Mouse (Mus musculus): ENCODE data around the gene Pdp2. TPM values are rescaled to one million over a fixed set of nuclear protein-coding genes. Genes with fewer than 3 reads are reported as not detected.
"Not testable (repeated sequence)": the region's sequence is repeated elsewhere in the genome, so short reads cannot be mapped to it uniquely, and the experiment has no call there.

The Pdp2 gene
- polyA plus RNA-seq, 1 experiment from 2014 or later: 16.7 TPM

GRCm38 (mm10) chr8:104565457-104565798, 25.8 kb upstream of the Pdp2 start:
- no peak overlapping the region for H3K27ac ChIP-seq (replicated peaks; ENCODE audit: low read depth, low read length)
- WGBS: 89% methylated on average over 5 of the region's 5 CpGs
- H3K9ac ChIP-seq (ENCODE audit: low read length): no peak overlapping the region
- no peaks in the 10 kb centered on the region for H3K4me1 ChIP-seq (ENCODE audit: control insufficient read depth, insufficient read depth, low read length)
- H3K27me3 ChIP-seq (ENCODE audit: control insufficient read depth, insufficient read depth, low read length): no peaks in the 10 kb centered on the region
- H3K4me3 ChIP-seq (ENCODE audit: low read depth, low read length): no peak overlapping the region
- peak; percentile 50; the same call in 1 of the 2 replicates for ATAC-seq (ENCODE audit: insufficient number of reproducible peaks, low FRiP score, low TSS enrichment, low read depth)
- H3K9me3 ChIP-seq (ENCODE audit: control insufficient read depth, low read length): no peaks in the 10 kb centered on the region
- H3K36me3 ChIP-seq (ENCODE audit: control insufficient read depth, insufficient read depth, low read length): no peaks in the 10 kb centered on the region
- DNase-seq (ENCODE audit: low spot score): no peak
- no peak overlapping the region for H3K4me2 ChIP-seq (ENCODE audit: low read depth, severe bottlenecking)

- no peak for DNase-seq (ENCODE audit: low spot score)
- Histone ChIP-seq H3K4me3 (ENCODE audit: low read depth, low read length) (no peak overlapping the region), H3K9ac (ENCODE audit: low read length) (no peak overlapping the region)
Measured at GRCm38 (mm10) chr8:104569559-104569958, 21.7 kb upstream of the Pdp2 start.

GRCm38 (mm10) chr8:104570436-104571343, 20.6 kb upstream of the Pdp2 start:
- WGBS: 6% methylated on average over 26 of the region's 26 CpGs
- ATAC-seq (ENCODE audit: insufficient number of reproducible peaks, low FRiP score, low TSS enrichment, low read depth) (peak; percentile 54; the same call in 1 of the 2 replicates), DNase-seq (ENCODE audit: low spot score) (peak; percentile 94)
- no peak overlapping the region for H3K27ac ChIP-seq (replicated peaks; ENCODE audit: low read depth, low read length)
- H3K36me3 ChIP-seq (ENCODE audit: control insufficient read depth, insufficient read depth, low read length): no peaks in the 10 kb centered on the region
- H3K9ac ChIP-seq (ENCODE audit: low read length): peak overlapping the region; percentile 34; the same call in 1 of the 2 replicates
- peak overlapping the region; percentile 59 for H3K4me2 ChIP-seq (ENCODE audit: low read depth, severe bottlenecking)
- H3K4me3 ChIP-seq (ENCODE audit: low read depth, low read length): peak overlapping the region; percentile 20
- no peaks in the 10 kb centered on the region for H3K27me3 ChIP-seq (ENCODE audit: control insufficient read depth, insufficient read depth, low read length)
- no peaks in the 10 kb centered on the region for H3K9me3 ChIP-seq (ENCODE audit: control insufficient read depth, low read length)
- no peaks in the 10 kb centered on the region for H3K4me1 ChIP-seq (ENCODE audit: control insufficient read depth, insufficient read depth, low read length)

More at GRCm38 (mm10) chr8:104569559-104569958, 21.7 kb upstream of the Pdp2 start:
- Histone ChIP-seq H3K4me1 (ENCODE audit: control insufficient read depth, insufficient read depth, low read length) (no peaks in the 10 kb centered on the region), H3K36me3 (ENCODE audit: control insufficient read depth, insufficient read depth, low read length) (no peaks in the 10 kb centered on the region), H3K4me2 (ENCODE audit: low read depth, severe bottlenecking) (no peak overlapping the region), H3K27me3 (ENCODE audit: control insufficient read depth, insufficient read depth, low read length) (no peaks in the 10 kb centered on the region), H3K27ac (replicated peaks; ENCODE audit: low read depth, low read length) (no peak overlapping the region), H3K9me3 (ENCODE audit: control insufficient read depth, low read length) (no peaks in the 10 kb centered on the region)
- WGBS: 62% methylated on average over 1 of the region's 1 CpGs
- ATAC-seq (ENCODE audit: insufficient number of reproducible peaks, low FRiP score, low TSS enrichment, low read depth): no peak

GRCm38 (mm10) chr8:104576820-104577219, 14.4 kb upstream of the Pdp2 start:
- Histone ChIP-seq H3K4me3 (ENCODE audit: low read depth, low read length) (no peak overlapping the region), H3K9ac (ENCODE audit: low read length) (no peak overlapping the region), H3K27ac (replicated peaks; ENCODE audit: low read depth, low read length) (no peak overlapping the region), H3K4me1 (ENCODE audit: control insufficient read depth, insufficient read depth, low read length) (no peaks in the 10 kb centered on the region), H3K36me3 (ENCODE audit: control insufficient read depth, insufficient read depth, low read length) (no peaks in the 10 kb centered on the region), H3K4me2 (ENCODE audit: low read depth, severe bottlenecking) (no peak overlapping the region), H3K27me3 (ENCODE audit: control insufficient read depth, insufficient read depth, low read length) (no peaks in the 10 kb centered on the region), H3K9me3 (ENCODE audit: control insufficient read depth, low read length) (no peaks in the 10 kb centered on the region)
- ATAC-seq (ENCODE audit: insufficient number of reproducible peaks, low FRiP score, low TSS enrichment, low read depth) (no peak), DNase-seq (ENCODE audit: low spot score) (no peak)
- 90% methylated on average over 3 of the region's 3 CpGs for WGBS

- not testable (repeated sequence) for DNase-seq (ENCODE audit: low spot score); H3K4me1 ChIP-seq (ENCODE audit: control insufficient read depth, insufficient read depth, low read length); H3K27ac ChIP-seq (replicated peaks; ENCODE audit: low read depth, low read length); H3K27me3 ChIP-seq (ENCODE audit: control insufficient read depth, insufficient read depth, low read length); H3K9me3 ChIP-seq (ENCODE audit: control insufficient read depth, low read length); H3K36me3 ChIP-seq (ENCODE audit: control insufficient read depth, insufficient read depth, low read length); ATAC-seq (ENCODE audit: insufficient number of reproducible peaks, low FRiP score, low TSS enrichment, low read depth); H3K9ac ChIP-seq (ENCODE audit: low read length); H3K4me3 ChIP-seq (ENCODE audit: low read depth, low read length); H3K4me2 ChIP-seq (ENCODE audit: low read depth, severe bottlenecking)
- 76% methylated on average over 17 of the region's 17 CpGs for WGBS
Measured at GRCm38 (mm10) chr8:104577606-104578005, 13.6 kb upstream of the Pdp2 start.

GRCm38 (mm10) chr8:104584522-104584921, 6.7 kb upstream of the Pdp2 start:
- Histone ChIP-seq H3K36me3 (ENCODE audit: control insufficient read depth, insufficient read depth, low read length) (no peaks in the 10 kb centered on the region), H3K9me3 (ENCODE audit: control insufficient read depth, low read length) (no peaks in the 10 kb centered on the region; the same call in 1 of the 2 replicates), H3K4me2 (ENCODE audit: low read depth, severe bottlenecking) (no peak overlapping the region), H3K4me1 (ENCODE audit: control insufficient read depth, insufficient read depth, low read length) (no peaks in the 10 kb centered on the region), H3K4me3 (ENCODE audit: low read depth, low read length) (no peak overlapping the region), H3K27me3 (ENCODE audit: control insufficient read depth, insufficient read depth, low read length) (no peaks in the 10 kb centered on the region), H3K27ac (replicated peaks; ENCODE audit: low read depth, low read length) (no peak overlapping the region), H3K9ac (ENCODE audit: low read length) (no peak overlapping the region)
- DNase-seq (ENCODE audit: low spot score): no peak
- no peak for ATAC-seq (ENCODE audit: insufficient number of reproducible peaks, low FRiP score, low TSS enrichment, low read depth)
- WGBS: 73% methylated on average over 1 of the region's 1 CpGs

- no peaks in the 10 kb centered on the region for H3K9me3 ChIP-seq (ENCODE audit: control insufficient read depth, low read length)
- WGBS: 96% methylated on average over 3 of the region's 3 CpGs
- no peak overlapping the region for H3K9ac ChIP-seq (ENCODE audit: low read length)
- ATAC-seq (ENCODE audit: insufficient number of reproducible peaks, low FRiP score, low TSS enrichment, low read depth): no peak
- no peak overlapping the region for H3K4me3 ChIP-seq (ENCODE audit: low read depth, low read length)
- no peak for DNase-seq (ENCODE audit: low spot score)
- H3K27ac ChIP-seq (replicated peaks; ENCODE audit: low read depth, low read length): no peak overlapping the region
- no peak overlapping the region for H3K4me2 ChIP-seq (ENCODE audit: low read depth, severe bottlenecking)
- peaks cover 6% of the 10 kb centered on the region; the same call in 1 of the 2 replicates for H3K4me1 ChIP-seq (ENCODE audit: control insufficient read depth, insufficient read depth, low read length)
- H3K27me3 ChIP-seq (ENCODE audit: control insufficient read depth, insufficient read depth, low read length): no peaks in the 10 kb centered on the region
- peaks cover 12% of the 10 kb centered on the region; the same call in 1 of the 2 replicates for H3K36me3 ChIP-seq (ENCODE audit: control insufficient read depth, insufficient read depth, low read length)
Measured at GRCm38 (mm10) chr8:104590284-104590683, 967 bp upstream of the Pdp2 start.

GRCm38 (mm10) chr8:104591856-104592255, 605 bp downstream of the Pdp2 start:
- ATAC-seq (ENCODE audit: insufficient number of reproducible peaks, low FRiP score, low TSS enrichment, low read depth) (no peak), DNase-seq (ENCODE audit: low spot score) (no peak)
- H3K4me3 ChIP-seq (ENCODE audit: low read depth, low read length): peak overlapping the region; percentile 51
- peaks cover 12% of the 10 kb centered on the region; the same call in 1 of the 2 replicates for H3K36me3 ChIP-seq (ENCODE audit: control insufficient read depth, insufficient read depth, low read length)
- 2% methylated on average over 9 of the region's 9 CpGs for WGBS
- H3K4me1 ChIP-seq (ENCODE audit: control insufficient read depth, insufficient read depth, low read length): peaks cover 6% of the 10 kb centered on the region; the same call in 1 of the 2 replicates
- no peak overlapping the region for H3K27ac ChIP-seq (replicated peaks; ENCODE audit: low read depth, low read length)
- peak overlapping the region; percentile 70 for H3K4me2 ChIP-seq (ENCODE audit: low read depth, severe bottlenecking)
- no peaks in the 10 kb centered on the region for H3K9me3 ChIP-seq (ENCODE audit: control insufficient read depth, low read length)
- H3K9ac ChIP-seq (ENCODE audit: low read length): peak overlapping the region; percentile 58
- H3K27me3 ChIP-seq (ENCODE audit: control insufficient read depth, insufficient read depth, low read length): no peaks in the 10 kb centered on the region
